Mouse (Mus musculus) heart, postnatal 4 days (tissue): Measurements from ENCODE around the gene Cyb5rl. TPM values are rescaled to one million over a fixed set of nuclear protein-coding genes. Genes with fewer than 3 reads are reported as not detected.
A peak's percentile ranks its signal among the peaks of the same experiment; 100 is the strongest.

Experiments
- DNase-seq: peaks from one replicate; pipeline ENCODE4 v3.0.0; 2021
- total RNA-seq, 2 experiments: library from RNA; stranded (reverse); gene quantifications; 2 replicates each; pipeline ENCODE4 v1.2.3; 2021

The Cyb5rl gene
- total RNA-seq, 2 experiments from 2014 or later: 7.1 to 7.7 TPM

- no peak for DNase-seq
These were observed 51.1 kb downstream of the Cyb5rl start for GRCm38 (mm10) chr4:107117741-107118385.

DNA sequence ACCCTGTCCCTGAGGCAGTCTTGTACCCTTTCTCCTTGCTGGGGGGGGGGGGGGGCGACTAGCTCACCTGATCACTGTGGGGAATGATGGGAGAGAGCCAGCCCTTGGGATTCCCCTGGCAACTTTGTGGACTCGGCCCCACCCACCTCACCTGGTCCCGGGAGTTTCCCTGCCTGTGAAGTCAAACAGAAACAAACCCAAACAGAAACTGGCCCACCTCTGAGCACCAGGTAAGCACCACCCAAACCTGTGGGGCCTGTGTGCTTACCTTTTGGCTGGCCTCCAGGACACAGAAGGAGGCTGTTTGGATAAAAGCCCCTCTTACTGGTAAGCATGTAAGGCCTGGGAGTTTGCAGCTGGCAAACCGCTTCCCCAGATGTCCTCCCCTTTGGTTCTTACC, 52.3 kb downstream of the Cyb5rl start:
- no peak for DNase-seq

DNA sequence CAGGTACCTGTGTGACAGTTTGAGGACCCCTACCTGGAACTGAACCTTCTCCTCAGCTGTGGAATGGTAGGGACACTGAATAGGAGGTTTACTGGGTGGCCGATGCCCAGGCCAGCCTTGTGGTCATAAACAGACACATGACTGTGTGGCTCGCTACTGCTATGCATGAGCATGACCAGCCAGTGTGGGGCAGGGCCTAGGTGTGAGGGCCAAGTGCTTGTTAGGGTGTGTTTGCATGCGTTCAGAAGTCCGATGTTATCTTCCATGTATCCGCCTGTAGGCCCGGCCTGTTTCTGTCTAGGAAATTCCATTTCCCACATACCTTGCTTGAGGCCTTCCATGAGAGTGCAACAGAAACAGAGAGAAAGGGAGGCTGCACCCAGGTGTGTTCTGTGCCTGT, 53.9 kb downstream of the Cyb5rl start:
- DNase-seq: no peak

GRCm38 (mm10) chr4:107121165-107121943, 54.6 kb downstream of the Cyb5rl start:
- DNase-seq: peak; percentile 71

DNA sequence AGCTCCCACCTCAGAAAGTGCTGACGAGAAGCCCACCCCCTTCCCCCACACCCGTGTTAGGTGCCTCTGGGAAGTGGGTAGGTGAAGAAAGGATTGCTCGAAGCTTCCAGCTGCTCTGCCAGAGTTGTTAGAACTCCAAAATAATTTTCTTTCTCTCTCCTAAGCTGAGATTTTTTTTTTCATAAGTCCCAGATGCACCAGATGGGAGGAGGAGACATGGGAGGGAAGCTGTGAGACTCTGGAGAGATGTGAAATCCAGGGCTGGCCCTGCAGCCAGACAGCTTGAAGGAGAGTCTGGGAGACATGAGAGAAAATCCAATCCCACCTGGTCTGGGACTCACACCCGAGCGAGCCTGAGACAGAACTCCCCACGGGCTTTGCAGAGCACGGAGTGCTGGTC, 57.6 kb downstream of the Cyb5rl start:
- DNase-seq: no peak

DNA sequence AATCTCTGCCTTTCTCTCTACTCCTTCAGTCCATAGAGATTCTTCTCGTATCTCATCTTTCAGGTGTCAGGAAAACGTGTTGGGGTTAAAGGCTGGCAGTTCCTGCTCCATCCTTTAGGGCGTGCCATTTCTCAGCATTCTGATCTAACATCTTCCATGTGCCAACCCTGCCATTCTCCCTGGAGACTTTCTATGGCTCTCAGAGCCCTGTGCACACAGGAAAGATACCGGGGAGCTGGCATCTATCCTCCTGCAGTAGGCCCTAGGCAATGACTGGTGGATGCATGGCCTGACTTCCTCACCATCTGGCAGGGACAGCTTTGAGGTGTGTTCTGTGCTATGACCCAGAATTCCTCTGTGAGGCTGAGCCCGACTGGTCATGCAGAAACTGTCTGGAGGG, 58.3 kb downstream of the Cyb5rl start:
- no peak for DNase-seq

DNA sequence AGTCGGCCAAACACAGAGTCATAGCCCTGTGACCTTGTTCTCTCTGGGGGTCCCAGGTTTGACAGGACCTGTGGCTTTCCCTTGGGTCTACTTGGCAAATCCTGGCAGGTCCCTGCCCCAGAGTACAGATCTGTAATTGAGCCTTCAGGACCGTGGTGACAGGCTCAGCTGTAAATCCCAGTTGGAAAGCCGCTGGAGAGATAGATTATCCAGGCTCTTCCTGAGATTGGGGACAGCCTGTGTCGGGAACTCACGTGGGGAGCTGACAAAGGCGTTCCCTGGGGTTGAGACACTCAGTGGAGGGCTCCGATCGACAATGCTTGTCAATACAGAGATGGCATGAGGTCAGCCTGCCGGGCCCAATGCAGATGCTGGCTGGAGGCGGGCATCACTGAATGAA, 59.6 kb downstream of the Cyb5rl start:
- no peak for DNase-seq

DNA sequence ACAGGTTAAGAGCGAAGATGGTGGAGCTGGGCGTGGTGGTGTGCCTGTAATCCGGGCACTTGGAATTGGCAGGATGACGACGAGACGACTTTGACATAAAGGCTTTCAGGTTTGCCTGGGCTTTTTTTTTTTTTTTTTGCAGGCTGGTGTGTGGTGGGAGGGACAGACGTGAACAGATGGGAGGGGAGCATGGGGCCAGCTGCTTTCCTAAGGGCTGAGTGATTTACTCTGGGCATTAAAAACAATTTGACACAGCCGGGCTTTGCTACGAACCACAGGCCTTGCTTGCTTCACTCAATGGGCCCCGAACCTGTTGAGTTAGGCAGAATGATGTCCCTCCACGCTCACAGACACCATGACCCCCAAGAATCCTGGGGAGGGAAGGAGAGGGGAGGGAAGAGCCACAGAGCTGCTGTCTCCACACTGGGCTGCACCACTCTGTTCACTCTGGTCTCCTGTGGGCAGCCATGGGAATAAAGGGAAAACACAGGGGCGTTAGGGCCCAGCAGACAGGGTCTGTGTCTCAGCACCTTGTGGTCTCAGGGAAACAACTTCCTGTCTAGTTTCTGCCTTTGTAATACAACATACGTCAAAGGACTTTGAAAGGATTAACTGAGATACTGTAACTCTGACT, 60.2 kb downstream of the Cyb5rl start:
- DNase-seq: no peak

- DNase-seq: no peak
These were observed 61.3 kb downstream of the Cyb5rl start for GRCm38 (mm10) chr4:107127901-107128669.

- DNase-seq: no peak
These were observed 62.6 kb downstream of the Cyb5rl start for GRCm38 (mm10) chr4:107129373-107129772.

GRCm38 (mm10) chr4:107130534-107130933, 63.7 kb downstream of the Cyb5rl start:
- peak; percentile 17 for DNase-seq

GRCm38 (mm10) chr4:107134891-107135290, 68.1 kb downstream of the Cyb5rl start:
- DNase-seq: no peak

- no peak for DNase-seq
These were observed 68.9 kb downstream of the Cyb5rl start for GRCm38 (mm10) chr4:107135663-107136062.

GRCm38 (mm10) chr4:107136531-107136930, 69.7 kb downstream of the Cyb5rl start:
- DNase-seq: no peak

Other genes with a start within 250 kb of the Cyb5rl start
- gene Ssbp3, start 156.3 kb upstream of the Cyb5rl start, total RNA-seq: 10 to 100 TPM; 55.3 to 58.7 TPM
- gene Mrpl37, start 120 bp upstream of the Cyb5rl start, total RNA-seq: 10 to 100 TPM; 80.9 to 83.6 TPM
- gene Cdcp2, start 29.9 kb downstream of the Cyb5rl start, total RNA-seq: not detected
- gene Tmem59, start 111.4 kb downstream of the Cyb5rl start, total RNA-seq: 100 to 1,000 TPM; 137 to 148 TPM
- gene Tceanc2, start 112.1 kb downstream of the Cyb5rl start, total RNA-seq: 10 to 100 TPM; 13.1 to 14.9 TPM
- not detected for gene Ldlrad1, start 142.2 kb downstream of the Cyb5rl start, total RNA-seq
- 10 to 100 TPM; 23.1 to 24.9 TPM for gene Lrrc42, start 186.5 kb downstream of the Cyb5rl start, total RNA-seq
- gene Hspb11, start 186.6 kb downstream of the Cyb5rl start, total RNA-seq: 10 to 100 TPM; 16.1 to 18.4 TPM
- not detected for gene Dio1, start 240.2 kb downstream of the Cyb5rl start, total RNA-seq
- 10 to 100 TPM; 28.0 to 32.3 TPM for gene Yipf1, start 247.4 kb downstream of the Cyb5rl start, total RNA-seq